ENCODE assay signal across 8 mouse cellular contexts in the genomic region with DNA sequence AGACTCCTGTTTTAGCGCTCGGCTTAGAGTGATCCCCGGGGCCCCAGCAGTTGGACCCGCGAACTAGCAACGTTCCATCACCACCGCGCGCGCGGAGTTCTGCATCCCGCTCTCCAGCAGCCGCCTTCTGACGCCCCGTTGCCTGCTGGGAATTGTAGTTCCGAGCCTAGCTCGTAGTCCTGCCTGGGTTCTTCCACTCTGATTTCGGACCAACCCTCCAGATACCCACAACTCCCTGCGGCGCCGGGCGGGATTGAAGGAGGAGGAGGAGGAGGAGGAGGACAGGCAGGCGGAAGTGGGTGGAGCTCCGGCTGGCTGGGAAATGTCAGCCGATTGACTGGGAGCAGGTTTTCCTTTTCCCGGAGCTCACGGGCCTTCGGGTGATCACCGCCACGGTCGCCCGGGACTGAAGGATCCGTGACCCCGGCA. TPM values are rescaled to one million over a fixed set of nuclear protein-coding genes. Genes with fewer than 3 reads are reported as not detected.
A peak's percentile ranks its signal among the peaks of the same experiment; 100 is the strongest.
DNase-seq lines count a peak whose midpoint lies in the region; ATAC-seq and TF ChIP-seq lines count a peak whose summit lies in the region.

Gene Lmbrd2, plus strand, starts transcription at position 299 of the 429 bp plus-strand sequence.

- peak within 1 kb of the TSS; percentile 70 to 84 for H3K4me3 ChIP-seq in MEL (ENCODE audit: control insufficient read depth in 1 of 2, insufficient read depth in 1 of 2, low read depth in 2 of 2, low read length in 2 of 2)
- peak within 1 kb of the TSS; percentile 78 for H3K4me3 ChIP-seq in cerebellum, adult 2 months (replicated peaks; ENCODE audit: insufficient read depth, low read depth, low read length)
- H3K4me3 ChIP-seq in lung, embryonic 16.5 days (ENCODE audit: low read length) = peak within 1 kb of the TSS; percentile 80

- peaks cover 7 to 21% of the 10 kb centered on the region in 2 experiments for H3K4me1 ChIP-seq in MEL (ENCODE audit: control insufficient read depth in 1 of 2, insufficient read depth in 2 of 2, low read length in 2 of 2)
- H3K4me1 ChIP-seq in cerebellum, adult 2 months (ENCODE audit: control insufficient read depth, insufficient read depth, low read length) = peaks cover 3% of the 10 kb centered on the region
- peaks cover 20% of the 10 kb centered on the region for H3K4me1 ChIP-seq in lung, embryonic 16.5 days (replicated peaks; ENCODE audit: control insufficient read depth, insufficient read depth, low read length)

- TF ChIP-seq RAD21 in MEL (IDR thresholded peaks at IDR 0.05; ENCODE audit: low read depth, low read length) = no peak

- TF ChIP-seq POLR2A in MEL (IDR thresholded peaks at IDR 0.05; ENCODE audit: control insufficient read depth in 1 of 2, insufficient read depth in 1 of 2, low read depth in 1 of 2, low read length in 2 of 2, poor library complexity in 1 of 2) = peak; percentile 65 to 94; a peak in 3 of 4 replicates
- peak; percentile 55; the same call in 1 of the 2 replicates for TF ChIP-seq POLR2A in cerebellum, adult 2 months (IDR thresholded peaks at IDR 0.05; ENCODE audit: borderline replicate concordance, insufficient read depth, low read length)

- peaks cover 0 to 26% of the 10 kb centered on the region in 2 experiments for H3K36me3 ChIP-seq in MEL (ENCODE audit: control insufficient read depth in 1 of 2, insufficient read depth in 2 of 2, low read length in 2 of 2)
- H3K36me3 ChIP-seq in lung, embryonic 16.5 days (ENCODE audit: control insufficient read depth, insufficient read depth, low read length) = peaks cover 18% of the 10 kb centered on the region

- peak; percentile 99 to 100 for ATAC-seq in hematopoietic stem cell, adult 5-6 weeks (replicated peaks in 1 of 2; ENCODE audit: insufficient read depth in 1 of 2, low FRiP score in 2 of 2, low TSS enrichment in 1 of 2, low read depth in 1 of 2, poor library complexity in 2 of 2, severe bottlenecking in 2 of 2)
- ATAC-seq in lung, embryonic 16.5 days (ENCODE audit: low read depth) = peak; percentile 99

- peak; percentile 99 for DNase-seq in MEL (ENCODE audit: low read depth, low spot score)
- peak; percentile 97 to 98 for DNase-seq in cerebellum, adult 2 months
- DNase-seq in forelimb bud, embryonic 11.5 days (ENCODE audit: low read depth, low spot score) = peak; percentile 97
- peak; percentile 92 for DNase-seq in layer of hippocampus, adult 9-10 months (ENCODE audit: low spot score)
- peak; percentile 86 for DNase-seq in ovary, postnatal 10 days (ENCODE audit: low spot score)
- peak; percentile 92 to 93 for DNase-seq in thymus, postnatal 10 days (ENCODE audit: low spot score in 2 of 2)

- no peaks in the 10 kb centered on the region for H3K9me3 ChIP-seq in MEL (replicated peaks; ENCODE audit: insufficient read depth, low read length)
- no peaks in the 10 kb centered on the region for H3K9me3 ChIP-seq in lung, embryonic 16.5 days (ENCODE audit: control insufficient read depth, low read length)

- TF ChIP-seq CTCF in MEL (IDR thresholded peaks at IDR 0.05 in 2 of 3, conservative IDR thresholded peaks at IDR 0.05 in 1 of 3; ENCODE audit: control insufficient read depth in 1 of 3, insufficient read depth in 1 of 3, low read depth in 2 of 3, low read length in 3 of 3, poor library complexity in 1 of 3, severe bottlenecking in 1 of 3) = no peak
- TF ChIP-seq CTCF in cerebellum, adult 2 months (IDR thresholded peaks at IDR 0.05; ENCODE audit: borderline replicate concordance, insufficient read depth, low read depth, low read length) = no peak

- peaks cover 42% of the 10 kb centered on the region for H3K79me2 ChIP-seq in MEL (ENCODE audit: control insufficient read depth, insufficient read depth, low read length, poor library complexity)

- under 1% methylated on average over 34 of the region's 34 CpGs for WGBS in cerebellum, adult 2 months
- under 1% methylated on average over 30 of the region's 34 CpGs for WGBS in lung, embryonic 16.5 days

- H3K9ac ChIP-seq in MEL (ENCODE audit: control insufficient read depth, low read depth, low read length, poor library complexity, severe bottlenecking) = peak within 1 kb of the TSS; percentile 87
- H3K9ac ChIP-seq in lung, embryonic 16.5 days (ENCODE audit: low read length) = peak within 1 kb of the TSS; percentile 86

- H3K4me2 ChIP-seq in lung, embryonic 16.5 days (ENCODE audit: low read depth, low read length) = peak within 1 kb of the TSS; percentile 69

- H3K27ac ChIP-seq in MEL (ENCODE audit: control insufficient read depth, low read depth, low read length) = peak within 1 kb of the TSS; percentile 65
- H3K27ac ChIP-seq in cerebellum, adult 2 months (ENCODE audit: insufficient read depth, low read length) = peak within 1 kb of the TSS; percentile 44
- H3K27ac ChIP-seq in lung, embryonic 16.5 days (ENCODE audit: low read length) = peak within 1 kb of the TSS; percentile 76

- no peak for TF ChIP-seq EP300 in MEL (IDR thresholded peaks at IDR 0.05; ENCODE audit: low read depth in 1 of 2, low read length in 2 of 2)

- no peaks in the 10 kb centered on the region for H3K27me3 ChIP-seq in MEL (ENCODE audit: control insufficient read depth in 1 of 2, insufficient read depth in 2 of 2, low read length in 2 of 2)
- no peaks in the 10 kb centered on the region for H3K27me3 ChIP-seq in cerebellum, adult 2 months (ENCODE audit: control insufficient read depth, insufficient read depth, low read length)
- H3K27me3 ChIP-seq in lung, embryonic 16.5 days (ENCODE audit: control insufficient read depth, insufficient read depth, low read depth, low read length) = no peaks in the 10 kb centered on the region

TF ChIP-seq in MEL, 35 proteins besides CTCF, POLR2A, EP300 and RAD21 (continues in another document):
- TF ChIP-seq CHD2 (IDR thresholded peaks at IDR 0.05; ENCODE audit: low read length) (no peak), UBTF (IDR thresholded peaks at IDR 0.05; ENCODE audit: borderline replicate concordance, insufficient read depth, low read depth, low read length) (no peak), BHLHE40 (IDR thresholded peaks at IDR 0.05; ENCODE audit: borderline replicate concordance, low read depth, low read length) (no peak), MYC (IDR thresholded peaks at IDR 0.05; ENCODE audit: low read depth, low read length) (peak; percentile 8; the same call in 1 of the 2 replicates), POLR2AphosphoS2 (IDR thresholded peaks at IDR 0.05; ENCODE audit: low read length) (peak; percentile 78), ZKSCAN1 (IDR thresholded peaks at IDR 0.05; ENCODE audit: low read depth, low read length) (no peak), ZMIZ1 (IDR thresholded peaks at IDR 0.05; ENCODE audit: low read depth, low read length) (peak; percentile 34; the same call in 1 of the 2 replicates), GABPA (IDR thresholded peaks at IDR 0.05; ENCODE audit: low read depth, low read length) (no peak), NELFE (IDR thresholded peaks at IDR 0.05; ENCODE audit: low read depth, low read length) (peak; percentile 85), HCFC1 (IDR thresholded peaks at IDR 0.05; ENCODE audit: low read depth, low read length) (peak; percentile 97), TCF12 (IDR thresholded peaks at IDR 0.05; ENCODE audit: low read depth, low read length) (peak; percentile 55), KAT2A (conservative IDR thresholded peaks at IDR 0.05; ENCODE audit: low read depth, low read length) (peak; percentile 84), ETS1 (IDR thresholded peaks at IDR 0.05; ENCODE audit: low read depth, low read length) (no peak; the same call in 1 of the 2 replicates), SMC3 (IDR thresholded peaks at IDR 0.05; ENCODE audit: low read depth, low read length) (no peak), MAZ (IDR thresholded peaks at IDR 0.05; ENCODE audit: low read depth, low read length) (peak; percentile 73; the same call in 1 of the 2 replicates), ZC3H11A (IDR thresholded peaks at IDR 0.05; ENCODE audit: low read depth, low read length) (no peak), USF2 (IDR thresholded peaks at IDR 0.05; ENCODE audit: borderline replicate concordance in 1 of 2, insufficient read depth in 1 of 2, low read depth in 1 of 2, low read length in 2 of 2) (no peak), TAL1 (IDR thresholded peaks at IDR 0.05; ENCODE audit: low read length) (no peak), MAX (IDR thresholded peaks at IDR 0.05; ENCODE audit: low read length) (0 out of 2 replicates have a peak, but pooled peaks have one; percentile 35), GATA1 (IDR thresholded peaks at IDR 0.05; ENCODE audit: low read depth, low read length) (no peak), USF1 (IDR thresholded peaks at IDR 0.05; ENCODE audit: low read depth, low read length) (0 out of 2 replicates have a peak, but pooled peaks have one; percentile 17), MYB (IDR thresholded peaks at IDR 0.05; ENCODE audit: low read depth, low read length) (no peak), TBP (IDR thresholded peaks at IDR 0.05; ENCODE audit: low read depth, low read length) (peak; percentile 55; the same call in 1 of the 2 replicates), E2F4 (IDR thresholded peaks at IDR 0.05; ENCODE audit: borderline replicate concordance, low read depth, low read length) (peak; percentile 88; the same call in 1 of the 2 replicates), RCOR1 (IDR thresholded peaks at IDR 0.05; ENCODE audit: low read depth, low read length) (no peak), CHD1 (IDR thresholded peaks at IDR 0.05; ENCODE audit: low read depth, low read length) (no peak), MEF2A (IDR thresholded peaks at IDR 0.05; ENCODE audit: extremely low read depth, insufficient replicate concordance, low read depth, low read length, poor library complexity, severe bottlenecking) (no peak), MAFK (IDR thresholded peaks at IDR 0.05; ENCODE audit: borderline replicate concordance, low read depth, low read length) (no peak), POLR2AphosphoS5 (IDR thresholded peaks at IDR 0.05; ENCODE audit: borderline replicate concordance, low read depth, low read length) (no peak), ELF1 (IDR thresholded peaks at IDR 0.05; ENCODE audit: low read depth, low read length) (peak; percentile 91), MXI1 (IDR thresholded peaks at IDR 0.05; ENCODE audit: low read depth, low read length) (peak; percentile 76), SIN3A (IDR thresholded peaks at IDR 0.05; ENCODE audit: low read length) (peak; percentile 92), NRF1 (IDR thresholded peaks at IDR 0.05; ENCODE audit: insufficient read depth, low read depth, low read length, poor library complexity, severe bottlenecking) (peak; percentile 47; the same call in 1 of the 2 replicates)

RNA-seq across cellular contexts. Expression of gene Lmbrd2, which starts in this region (rescaled TPM):
- 7.9 and 8.9 TPM in 2 replicates for total RNA-seq in MEL (2012; rRNA removed)
- polyA plus RNA-seq in MEL (2012; ENCODE audit: insufficient read depth in 1 of 2, insufficient read length in 2 of 2, low read depth in 1 of 2, low replicate concordance in 2 of 2, missing spikeins in 1 of 2) = 10 to 100 TPM in 1 of 2 experiments, 1 to 10 TPM in 1; 8.2 to 62.9 TPM
- polyA plus RNA-seq in cerebellum, adult 2 months (2012; rRNA removed) = 16.4 and 17.0 TPM in 2 replicates
- 11.3 and 13.8 TPM in 2 replicates for total RNA-seq in hematopoietic stem cell, adult 5-6 weeks (2017)
- 2.8 and 3.2 TPM in 2 replicates for polyA plus RNA-seq in lung, embryonic 16.5 days (2015; fragmentation: Nextera tagmentation; extraction: Ambion mirVana)

Comparison
In these comparisons a context has a peak if more than half of its experiments do, and no peak if none do; other contexts are left out.
1. Peak in every context shown above with its lines: DNase-seq, ATAC-seq, H3K4me3 ChIP-seq and H3K27ac ChIP-seq.